Mouse (Mus musculus): ENCODE results near the gene Ncs1. TPM values are rescaled to one million over a fixed set of nuclear protein-coding genes. Genes with fewer than 3 reads are reported as not detected.

Gene Ncs1
- polyA plus RNA-seq, 2 experiments, result 20.5 to 45.1 TPM

GRCm38 (mm10) chr2:31258609-31259366, 13.2 kb downstream of the Ncs1 start:
- WGBS, result 12% methylated on average over 22 of the region's 22 CpGs
- Histone ChIP-seq H3K4me3 (replicated peaks; ENCODE audit: low read length) (peak overlapping the region; percentile 32), H3K4me2 (replicated peaks; ENCODE audit: low read depth, low read length, severe bottlenecking) (peak overlapping the region; percentile 63), H3K9ac (ENCODE audit: low read depth, low read length, severe bottlenecking) (peak overlapping the region; percentile 17; the same call in 1 of the 2 replicates), H3K36me3 (ENCODE audit: control insufficient read depth, insufficient read depth, low read length) (no peaks in the 10 kb centered on the region), H3K27me3 (ENCODE audit: control insufficient read depth, insufficient read depth, low read length) (no peaks in the 10 kb centered on the region), H3K4me1 (ENCODE audit: control insufficient read depth, insufficient read depth, low read length) (peaks cover 52% of the 10 kb centered on the region), H3K27ac (replicated peaks; ENCODE audit: low read depth, low read length) (0 out of 2 replicates have a peak overlapping the region, but pooled peaks have one; percentile 3), H3K9me3 (ENCODE audit: control insufficient read depth, low read length) (no peaks in the 10 kb centered on the region)
- TF ChIP-seq POLR2A (IDR thresholded peaks at IDR 0.05; ENCODE audit: borderline replicate concordance, extremely low read depth, insufficient read depth, insufficient read length), result no peak
- DNase-seq (ENCODE audit: low spot score), result peak; percentile 86
- peak; percentile 76 for ATAC-seq (ENCODE audit: low FRiP score, low read depth)

GRCm38 (mm10) chr2:31259367-31259920, 13.8 kb downstream of the Ncs1 start:
- Histone ChIP-seq H3K27me3 (ENCODE audit: control insufficient read depth, insufficient read depth, low read length) (no peaks in the 10 kb centered on the region), H3K36me3 (ENCODE audit: control insufficient read depth, insufficient read depth, low read length) (no peaks in the 10 kb centered on the region), H3K4me2 (replicated peaks; ENCODE audit: low read depth, low read length, severe bottlenecking) (peak overlapping the region; percentile 63), H3K9ac (ENCODE audit: low read depth, low read length, severe bottlenecking) (0 out of 2 replicates have a peak overlapping the region, but pooled peaks have one; percentile 17), H3K27ac (replicated peaks; ENCODE audit: low read depth, low read length) (no peak overlapping the region), H3K4me1 (ENCODE audit: control insufficient read depth, insufficient read depth, low read length) (peaks cover 57% of the 10 kb centered on the region), H3K9me3 (ENCODE audit: control insufficient read depth, low read length) (no peaks in the 10 kb centered on the region), H3K4me3 (replicated peaks; ENCODE audit: low read length) (peak overlapping the region; percentile 32)
- no peak for TF ChIP-seq POLR2A (IDR thresholded peaks at IDR 0.05; ENCODE audit: borderline replicate concordance, extremely low read depth, insufficient read depth, insufficient read length)
- WGBS, result 38% methylated on average over 9 of the region's 9 CpGs
- no peak for DNase-seq (ENCODE audit: low spot score)
- no peak for ATAC-seq (ENCODE audit: low FRiP score, low read depth)

GRCm38 (mm10) chr2:31260549-31260948, 14.9 kb downstream of the Ncs1 start:
- no peak overlapping the region for H3K9ac ChIP-seq (ENCODE audit: low read depth, low read length, severe bottlenecking)
- 81% methylated on average over 8 of the region's 8 CpGs for WGBS
- H3K9me3 ChIP-seq (ENCODE audit: control insufficient read depth, low read length), result no peaks in the 10 kb centered on the region
- no peak overlapping the region for H3K4me2 ChIP-seq (replicated peaks; ENCODE audit: low read depth, low read length, severe bottlenecking)
- DNase-seq (ENCODE audit: low spot score) (no peak), ATAC-seq (ENCODE audit: low FRiP score, low read depth) (no peak)
- H3K4me1 ChIP-seq (ENCODE audit: control insufficient read depth, insufficient read depth, low read length), result peaks cover 52% of the 10 kb centered on the region
- no peaks in the 10 kb centered on the region for H3K27me3 ChIP-seq (ENCODE audit: control insufficient read depth, insufficient read depth, low read length)
- H3K36me3 ChIP-seq (ENCODE audit: control insufficient read depth, insufficient read depth, low read length), result no peaks in the 10 kb centered on the region
- no peak overlapping the region for H3K27ac ChIP-seq (replicated peaks; ENCODE audit: low read depth, low read length)
- no peak for TF ChIP-seq POLR2A (IDR thresholded peaks at IDR 0.05; ENCODE audit: borderline replicate concordance, extremely low read depth, insufficient read depth, insufficient read length)
- no peak overlapping the region for H3K4me3 ChIP-seq (replicated peaks; ENCODE audit: low read length)

- no peak for DNase-seq (ENCODE audit: low spot score)
- no peak overlapping the region; the same call in 1 of the 2 replicates for H3K27ac ChIP-seq (replicated peaks; ENCODE audit: low read depth, low read length)
- H3K4me1 ChIP-seq (ENCODE audit: control insufficient read depth, insufficient read depth, low read length), result peaks cover 32% of the 10 kb centered on the region
- 72% methylated on average over 8 of the region's 8 CpGs for WGBS
- H3K9ac ChIP-seq (ENCODE audit: low read depth, low read length, severe bottlenecking), result no peak overlapping the region
- H3K4me3 ChIP-seq (replicated peaks; ENCODE audit: low read length), result no peak overlapping the region
- H3K4me2 ChIP-seq (replicated peaks; ENCODE audit: low read depth, low read length, severe bottlenecking), result no peak overlapping the region
- no peak for ATAC-seq (ENCODE audit: low FRiP score, low read depth)
- no peaks in the 10 kb centered on the region; the same call in 1 of the 2 replicates for H3K36me3 ChIP-seq (ENCODE audit: control insufficient read depth, insufficient read depth, low read length)
- H3K9me3 ChIP-seq (ENCODE audit: control insufficient read depth, low read length), result no peaks in the 10 kb centered on the region
- no peak for TF ChIP-seq POLR2A (IDR thresholded peaks at IDR 0.05; ENCODE audit: borderline replicate concordance, extremely low read depth, insufficient read depth, insufficient read length)
- no peaks in the 10 kb centered on the region for H3K27me3 ChIP-seq (ENCODE audit: control insufficient read depth, insufficient read depth, low read length)
Measured at GRCm38 (mm10) chr2:31263039-31263461, 17.4 kb downstream of the Ncs1 start.

- Histone ChIP-seq H3K4me2 (replicated peaks; ENCODE audit: low read depth, low read length, severe bottlenecking) (no peak overlapping the region), H3K4me1 (ENCODE audit: control insufficient read depth, insufficient read depth, low read length) (peaks cover 28% of the 10 kb centered on the region), H3K27me3 (ENCODE audit: control insufficient read depth, insufficient read depth, low read length) (no peaks in the 10 kb centered on the region), H3K9me3 (ENCODE audit: control insufficient read depth, low read length) (no peaks in the 10 kb centered on the region), H3K9ac (ENCODE audit: low read depth, low read length, severe bottlenecking) (peak overlapping the region; percentile 29; the same call in 1 of the 2 replicates), H3K4me3 (replicated peaks; ENCODE audit: low read length) (no peak overlapping the region), H3K27ac (replicated peaks; ENCODE audit: low read depth, low read length) (peak overlapping the region; percentile 48; the same call in 1 of the 2 replicates), H3K36me3 (ENCODE audit: control insufficient read depth, insufficient read depth, low read length) (no peaks in the 10 kb centered on the region; the same call in 1 of the 2 replicates)
- TF ChIP-seq POLR2A (IDR thresholded peaks at IDR 0.05; ENCODE audit: borderline replicate concordance, extremely low read depth, insufficient read depth, insufficient read length), result no peak
- peak; percentile 90 for DNase-seq (ENCODE audit: low spot score)
- 0 out of 2 replicates have a peak, but pooled peaks have one; percentile 14 for ATAC-seq (ENCODE audit: low FRiP score, low read depth)
- WGBS, result 30% methylated on average over 10 of the region's 10 CpGs
Measured at GRCm38 (mm10) chr2:31263746-31264378, 18.2 kb downstream of the Ncs1 start.

All from limb, embryonic 14.5 days (tissue).